Mouse (Mus musculus): ENCODE measurements around the gene Gm2000. TPM values are rescaled to one million over a fixed set of nuclear protein-coding genes. Genes with fewer than 3 reads are reported as not detected.

Gene Gm2000
- polyA plus RNA-seq (2012; rRNA removed), result 1.4 and 2.3 TPM in 2 replicates

DNA sequence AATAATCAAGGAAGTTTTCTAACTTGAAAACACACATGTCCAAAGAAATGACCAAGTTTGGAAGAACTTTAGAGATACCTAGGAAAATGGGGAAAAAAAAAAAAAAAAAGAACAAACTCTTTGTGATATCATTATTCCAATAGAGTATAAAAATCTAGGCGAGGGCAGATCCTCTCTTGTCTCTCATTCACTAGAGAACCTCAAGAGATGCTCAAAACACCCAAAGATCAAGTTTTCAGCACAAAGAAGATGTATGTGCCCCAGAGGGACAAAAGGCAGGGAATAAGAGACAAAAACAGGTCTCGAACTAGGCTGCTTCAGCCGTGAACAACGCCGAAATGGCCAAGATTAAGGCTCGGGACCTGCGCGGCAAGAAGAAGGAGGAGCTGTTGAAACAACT lies at the start of gene Gm2000:
TSS of gene Gm2000 (plus strand) at position 301 of the 400 bp plus-strand sequence.

Other genes with a start within 250 kb of the Gm2000 start
- 0.27 and 0.31 TPM in 2 replicates for gene Fam163a, start 161.0 kb upstream of the Gm2000 start, polyA plus RNA-seq (2012; rRNA removed)
- not detected in 2 replicates for gene Tdrd5, start 62.4 kb upstream of the Gm2000 start, polyA plus RNA-seq (2012; rRNA removed)
- gene Nphs2, start 55.3 kb upstream of the Gm2000 start, polyA plus RNA-seq (2012; rRNA removed), result 0.02 and 0.24 TPM in 2 replicates
- gene Axdnd1, start 55.1 kb downstream of the Gm2000 start, polyA plus RNA-seq (2012; rRNA removed), result not detected in 2 replicates
- 4.9 and 7.4 TPM in 2 replicates for gene Soat1, start 108.3 kb downstream of the Gm2000 start, polyA plus RNA-seq (2012; rRNA removed)
- gene Gm10031, start 158.0 kb downstream of the Gm2000 start, polyA plus RNA-seq (2012; rRNA removed), result 9.1 and 11.2 TPM in 2 replicates
- gene Abl2, start 192.7 kb downstream of the Gm2000 start, polyA plus RNA-seq (2012; rRNA removed), result 0.69 and 2.3 TPM in 2 replicates

All from stomach, adult 2 months (tissue).